Mouse (Mus musculus) megakaryocyte, adult 5-6 weeks (primary cell): ENCODE data around the gene Ablim1. TPM values are rescaled to one million over a fixed set of nuclear protein-coding genes. Genes with fewer than 3 reads are reported as not detected.

Source experiments
- ATAC-seq: 2 replicates; pipeline ENCODE4 v1.8.0; 2016; ENCODE audit warnings: mild to moderate bottlenecking, inconsistent platforms; ENCODE audit not compliant: poor library complexity, severe bottlenecking
- total RNA-seq, 2 experiments: library from RNA; stranded (forward) in 1 of 2; stranded (reverse) in 1 of 2; fragments of 153-499, 151-499 nt in 1 of 2; fragments of 221-1000, 200-1000 nt in 1 of 2; gene quantifications; 2 replicates each; pipeline versions ENCODE4 v1.2.3 to v1.2.4; 2015 to 2017

The Ablim1 gene
- total RNA-seq, 2 experiments from 2014 or later: 1.7 to 2.6 TPM

- ATAC-seq: no peak
Measured at GRCm38 (mm10) chr19:57083183-57083555, 231.6 kb downstream of the Ablim1 start.

- peak; percentile 52 for ATAC-seq
Measured at GRCm38 (mm10) chr19:57082454-57083182, 232.1 kb downstream of the Ablim1 start.

- no peak for ATAC-seq
Measured at GRCm38 (mm10) chr19:57081536-57081935, 233.2 kb downstream of the Ablim1 start.

- peak; percentile 60 for ATAC-seq
Measured at GRCm38 (mm10) chr19:57079606-57079981, 235.1 kb downstream of the Ablim1 start.

GRCm38 (mm10) chr19:57078867-57079605 is 235.7 kb downstream of the Ablim1 start:
- ATAC-seq: peak; percentile 40

- ATAC-seq: no peak
Measured at GRCm38 (mm10) chr19:57077826-57078699, 236.7 kb downstream of the Ablim1 start.

GRCm38 (mm10) chr19:57073450-57073849 is 241.3 kb downstream of the Ablim1 start:
- ATAC-seq: no peak

GRCm38 (mm10) chr19:57072756-57073155 is 242.0 kb downstream of the Ablim1 start:
- peak; percentile 87 for ATAC-seq

- no peak for ATAC-seq
Measured at GRCm38 (mm10) chr19:57067108-57067613, 247.6 kb downstream of the Ablim1 start.

GRCm38 (mm10) chr19:57066313-57066712 is 248.4 kb downstream of the Ablim1 start:
- peak; percentile 74 for ATAC-seq

- no peak for ATAC-seq
Measured at GRCm38 (mm10) chr19:57062746-57063145, 252.0 kb downstream of the Ablim1 start.

- ATAC-seq: no peak
Measured at GRCm38 (mm10) chr19:57059018-57059580, 255.6 kb downstream of the Ablim1 start.

- no peak for ATAC-seq
Measured at GRCm38 (mm10) chr19:57057568-57057967, 257.2 kb downstream of the Ablim1 start.

GRCm38 (mm10) chr19:57055215-57056120 is 259.3 kb downstream of the Ablim1 start:
- no peak for ATAC-seq

GRCm38 (mm10) chr19:57052959-57053358 is 261.8 kb downstream of the Ablim1 start:
- ATAC-seq: no peak

- no peak for ATAC-seq
Measured at GRCm38 (mm10) chr19:57052016-57052415, 262.7 kb downstream of the Ablim1 start.

- no peak for ATAC-seq
Measured at GRCm38 (mm10) chr19:57049592-57050090, 265.1 kb downstream of the Ablim1 start.

GRCm38 (mm10) chr19:57047671-57048320 is 266.9 kb downstream of the Ablim1 start:
- ATAC-seq: no peak

- ATAC-seq: no peak
Measured at GRCm38 (mm10) chr19:57039258-57039657, 275.5 kb downstream of the Ablim1 start.
